Mouse (Mus musculus): ENCODE measurements around the gene Timm17b.

DNA sequence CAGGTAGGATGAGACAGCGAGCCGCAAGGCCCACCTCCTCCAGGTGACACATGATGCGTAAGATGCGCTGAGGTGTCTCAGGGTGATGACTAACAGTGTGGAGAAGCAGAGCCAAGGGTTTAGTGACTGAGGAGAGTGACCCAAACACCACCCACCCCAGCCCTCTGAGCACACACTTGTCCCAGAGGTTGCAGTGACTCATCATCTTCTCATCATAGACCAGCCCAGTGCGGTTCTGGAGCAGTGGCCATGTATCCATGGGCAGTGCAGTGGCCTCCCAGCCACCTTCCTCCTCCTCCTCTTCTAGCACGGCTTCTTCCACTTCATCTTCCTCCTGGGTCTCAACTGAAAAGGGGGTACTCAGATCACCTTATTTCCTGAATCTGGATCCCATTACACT is 38.5 kb downstream of the Timm17b start:
- no peak for TF ChIP-seq POLR2A (IDR thresholded peaks at IDR 0.05; ENCODE audit: control insufficient read depth, extremely low read depth, insufficient read depth, low read length, poor library complexity)
- no peak for TF ChIP-seq CTCF (IDR thresholded peaks at IDR 0.05; ENCODE audit: borderline replicate concordance, control insufficient read depth, extremely low read depth, insufficient read depth, low read length, poor library complexity)

Data from thymus, adult 2 months (tissue).